Mouse (Mus musculus): ENCODE measurements around the gene Vmn1r202.
"Not testable (repeated sequence)": the region's sequence is repeated elsewhere in the genome, so short reads cannot be mapped to it uniquely, and the experiment has no call there.

Vmn1r202 gene

DNA sequence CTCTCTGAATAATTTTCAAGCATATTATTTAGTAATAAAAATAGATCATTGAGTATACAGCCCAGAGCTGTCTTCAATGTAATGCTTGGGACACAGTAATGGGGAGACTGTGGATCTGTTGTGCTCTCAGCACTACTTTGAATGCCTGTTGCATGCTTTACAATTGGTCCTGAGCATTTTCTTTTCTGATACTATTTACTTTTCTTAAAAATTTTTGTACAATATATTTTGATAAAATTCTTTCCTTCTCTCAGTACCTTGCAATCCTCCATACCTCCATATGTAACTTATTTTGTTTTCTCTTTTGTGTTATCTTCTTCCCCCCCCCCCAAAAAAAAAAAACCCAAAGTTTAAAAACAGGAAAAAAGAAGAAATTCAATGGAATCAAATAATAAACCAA lies at the start of gene Vmn1r202:
Gene Vmn1r202 (minus strand): TSS at position 101 of the 400 bp plus-strand sequence.
- no peak for DNase-seq (ENCODE audit: low read depth)

- DNase-seq (ENCODE audit: low read depth), result not testable (repeated sequence)
Measured at GRCm38 (mm10) chr13:22552898-22553297, 47.7 kb upstream of the Vmn1r202 start, which contains the start of gene Vmn1r204. Vmn1r204 (plus strand) TSS chr13:22553198.

- no peak for DNase-seq (ENCODE audit: low read depth)
Measured at GRCm38 (mm10) chr13:22517814-22518213, 12.6 kb upstream of the Vmn1r202 start, which contains the start of gene Vmn1r203. Vmn1r203 (plus strand) TSS chr13:22518114.

- no peak for DNase-seq (ENCODE audit: low read depth)
Measured at GRCm38 (mm10) chr13:22502431-22502830, 2.8 kb downstream of the Vmn1r202 start.

DNA sequence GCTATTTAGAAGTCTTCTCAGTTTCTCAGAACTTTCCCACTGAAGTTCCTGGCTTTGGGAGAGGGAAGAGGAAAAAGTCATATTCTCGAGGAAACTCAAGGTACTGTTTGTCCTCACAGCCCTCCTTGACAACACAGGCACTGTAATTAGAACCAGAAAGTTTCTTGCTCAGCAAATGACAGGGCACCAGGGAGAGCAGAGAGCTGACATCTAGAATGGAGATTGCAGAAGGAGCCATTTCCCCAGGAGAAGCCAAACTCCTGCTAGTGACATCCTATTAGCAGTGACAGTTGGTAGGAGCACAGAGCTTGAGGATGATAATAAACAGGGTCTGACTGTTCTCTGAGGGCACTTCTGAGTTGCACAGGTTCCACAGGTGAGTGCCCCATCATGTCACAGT lies 33.6 kb downstream of the Vmn1r202 start, which contains the start of gene Vmn1r201:
Gene Vmn1r201 (plus strand): TSS at position 301 of the 400 bp plus-strand sequence.
- DNase-seq (ENCODE audit: low read depth), result no peak

DNA sequence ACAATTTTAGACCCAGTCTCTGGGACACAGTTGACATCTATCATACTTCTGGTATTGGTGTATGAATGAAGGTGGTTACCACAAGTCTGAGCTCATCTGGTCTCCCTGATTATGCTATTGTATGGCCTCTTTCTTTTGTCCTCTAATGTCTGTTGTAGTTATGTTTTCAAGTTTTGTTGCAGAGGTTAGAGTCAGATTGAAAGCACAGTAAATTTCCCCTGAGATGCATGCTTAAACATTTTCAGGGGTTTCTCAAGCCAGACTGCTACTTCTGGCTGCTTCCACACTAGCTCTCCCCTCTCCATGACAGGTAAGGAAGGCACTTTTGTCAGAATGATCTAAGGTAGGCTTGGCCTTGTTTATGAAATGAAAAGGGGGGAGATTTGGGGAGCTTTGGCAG lies 50.0 kb downstream of the Vmn1r202 start:
- DNase-seq (ENCODE audit: low read depth), result no peak
